Mouse (Mus musculus): Measurements from ENCODE around the gene Pdlim7. TPM values are rescaled to one million over a fixed set of nuclear protein-coding genes. Genes with fewer than 3 reads are reported as not detected.

The Pdlim7 gene
- polyA plus RNA-seq, 2 experiments: 11.5 to 15.3 TPM

DNA sequence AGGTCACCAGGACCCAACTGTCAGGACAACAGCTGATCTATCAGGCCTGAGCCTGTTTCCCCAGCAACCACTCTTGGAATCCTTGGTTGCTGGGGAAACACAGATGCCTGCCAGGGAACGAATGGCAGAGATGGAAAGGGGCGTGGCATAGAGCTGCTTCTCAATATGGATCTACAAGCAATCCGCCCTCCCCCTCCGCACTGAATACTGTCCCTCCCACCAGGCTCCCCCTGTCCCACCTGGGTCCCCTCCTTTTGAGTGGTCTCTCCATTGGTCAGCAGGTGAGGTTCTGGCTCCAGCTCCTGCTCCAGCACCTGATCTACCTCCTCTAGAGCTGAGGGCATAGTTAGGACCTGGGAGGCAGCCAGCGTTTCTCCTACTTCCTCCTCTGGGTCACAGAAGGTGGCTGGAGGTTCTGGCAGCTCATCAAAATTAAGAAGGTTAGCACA is 38.8 kb downstream of the Pdlim7 start:
- no peak overlapping the region for H3K4me2 ChIP-seq (ENCODE audit: low read depth)
- DNase-seq (ENCODE audit: low read depth in 3 of 3, low spot score in 3 of 3) (no peak), ATAC-seq (ENCODE audit: insufficient read depth) (no peak)
- peaks cover 48% of the 10 kb centered on the region for H3K27me3 ChIP-seq (ENCODE audit: control insufficient read depth, insufficient read depth, low read length)
- H3K4me3 ChIP-seq (ENCODE audit: insufficient read depth in 1 of 2, low read depth in 2 of 2, low read length in 2 of 2): no peak overlapping the region
- 0 out of 4 replicates have a peak, but pooled peaks cover 0 to 3% of the 10 kb centered on the region in 2 experiments for H3K4me1 ChIP-seq (replicated peaks; ENCODE audit: control insufficient read depth in 2 of 2, insufficient read depth in 2 of 2, low read length in 1 of 2)
- TF ChIP-seq CTCF (IDR thresholded peaks at IDR 0.05; ENCODE audit: low read depth): no peak
- TF ChIP-seq EP300 (IDR thresholded peaks at IDR 0.05; ENCODE audit: low read depth): no peak
- 40% methylated on average over 5 of the region's 5 CpGs for WGBS (ENCODE audit: insufficient replicate concordance)
- H3K9ac ChIP-seq (replicated peaks): no peak overlapping the region
- no peak overlapping the region for H3K27ac ChIP-seq
- H3K9me3 ChIP-seq (ENCODE audit: control insufficient read depth, low read length): no peaks in the 10 kb centered on the region
- H3K36me3 ChIP-seq (replicated peaks; ENCODE audit: control insufficient read depth, insufficient read depth, low read depth): no peaks in the 10 kb centered on the region

DNA sequence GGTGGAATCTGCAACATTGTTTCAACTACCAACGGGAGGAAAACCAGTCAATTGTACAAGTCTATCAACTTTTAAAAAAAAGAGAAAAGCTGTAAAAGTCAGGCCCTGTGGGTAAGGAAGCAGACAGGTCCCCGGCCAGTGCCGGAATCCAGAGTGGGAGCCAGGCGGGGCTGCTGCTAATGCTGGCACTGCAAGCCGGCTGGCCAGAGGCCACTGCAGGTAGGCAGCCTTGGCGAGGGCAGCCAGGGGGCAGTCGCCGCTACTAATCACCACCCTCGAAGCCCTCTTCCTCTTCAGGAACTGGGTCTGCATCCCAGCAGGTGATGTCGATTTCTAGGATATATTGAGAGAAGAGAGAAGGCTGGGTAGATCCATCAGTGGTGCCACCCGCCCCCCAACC is 39.5 kb downstream of the Pdlim7 start:
- H3K4me3 ChIP-seq (ENCODE audit: insufficient read depth in 1 of 2, low read depth in 2 of 2, low read length in 2 of 2): no peak overlapping the region
- H3K27me3 ChIP-seq (ENCODE audit: control insufficient read depth, insufficient read depth, low read length): peaks cover 52% of the 10 kb centered on the region
- H3K9me3 ChIP-seq (ENCODE audit: control insufficient read depth, low read length): no peaks in the 10 kb centered on the region
- WGBS (ENCODE audit: insufficient replicate concordance): 63% methylated on average over 11 of the region's 11 CpGs
- no peak overlapping the region for H3K9ac ChIP-seq (replicated peaks)
- no peak overlapping the region for H3K27ac ChIP-seq
- peak; percentile 30 for TF ChIP-seq CTCF (IDR thresholded peaks at IDR 0.05; ENCODE audit: low read depth)
- no peak for TF ChIP-seq EP300 (IDR thresholded peaks at IDR 0.05; ENCODE audit: low read depth)
- no peaks in the 10 kb centered on the region for H3K36me3 ChIP-seq (replicated peaks; ENCODE audit: control insufficient read depth, insufficient read depth, low read depth)
- 0 out of 4 replicates have a peak, but pooled peaks cover 0 to 3% of the 10 kb centered on the region in 2 experiments for H3K4me1 ChIP-seq (replicated peaks; ENCODE audit: control insufficient read depth in 2 of 2, insufficient read depth in 2 of 2, low read length in 1 of 2)
- ATAC-seq (ENCODE audit: insufficient read depth) (no peak), DNase-seq (ENCODE audit: low read depth in 3 of 3, low spot score in 3 of 3) (no peak)
- H3K4me2 ChIP-seq (ENCODE audit: low read depth): no peak overlapping the region

DNA sequence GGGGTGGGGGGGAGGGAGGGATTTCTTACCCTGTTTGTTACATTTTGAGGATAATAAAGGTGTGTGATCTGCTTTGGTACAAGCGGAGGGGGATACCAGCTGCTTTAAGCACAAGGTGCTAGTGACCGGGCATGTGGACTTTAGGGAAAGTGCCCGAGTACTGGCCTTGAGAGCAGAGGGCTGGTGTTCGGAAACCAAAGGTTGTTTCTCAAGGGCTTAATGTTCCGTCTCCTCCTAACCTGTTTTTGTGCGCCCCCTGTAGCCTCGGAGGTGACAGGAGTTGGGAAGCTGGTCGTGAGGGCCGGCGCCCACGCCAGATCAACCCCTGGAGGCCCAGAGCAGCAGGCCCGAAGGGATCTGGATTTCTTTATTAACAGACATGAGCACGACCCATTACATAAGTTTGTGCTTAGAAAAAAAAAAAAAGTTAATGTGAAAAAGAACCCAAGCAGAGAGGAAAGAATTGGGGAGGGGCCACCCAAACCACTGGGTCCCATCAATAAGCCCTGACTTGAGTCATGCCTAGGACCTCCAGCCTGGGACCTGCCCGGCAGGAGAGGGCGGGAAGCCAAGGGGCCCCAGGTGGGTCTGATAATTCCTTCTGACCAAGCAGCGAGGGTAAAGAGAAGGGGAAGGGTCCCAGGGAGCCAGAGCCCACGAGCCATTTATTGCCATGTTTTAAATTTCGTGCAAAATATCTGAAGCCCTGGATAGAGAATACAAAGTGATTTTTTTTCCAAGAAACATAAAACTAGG is 40.2 kb downstream of the Pdlim7 start:
- 20% methylated on average over 18 of the region's 18 CpGs for WGBS (ENCODE audit: insufficient replicate concordance)
- H3K4me2 ChIP-seq (ENCODE audit: low read depth): peak overlapping the region; percentile 74
- H3K9me3 ChIP-seq (ENCODE audit: control insufficient read depth, low read length): no peaks in the 10 kb centered on the region
- peaks cover 55% of the 10 kb centered on the region for H3K27me3 ChIP-seq (ENCODE audit: control insufficient read depth, insufficient read depth, low read length)
- ATAC-seq (ENCODE audit: insufficient read depth): no peak
- TF ChIP-seq CTCF (IDR thresholded peaks at IDR 0.05; ENCODE audit: low read depth) (peak; percentile 27; the same call in 1 of the 2 replicates), EP300 (IDR thresholded peaks at IDR 0.05; ENCODE audit: low read depth) (no peak)
- no peak overlapping the region for H3K27ac ChIP-seq
- no peak overlapping the region for H3K9ac ChIP-seq (replicated peaks)
- H3K4me1 ChIP-seq (replicated peaks; ENCODE audit: control insufficient read depth in 2 of 2, insufficient read depth in 2 of 2, low read length in 1 of 2): no peaks in the 10 kb centered on the region
- no peaks in the 10 kb centered on the region for H3K36me3 ChIP-seq (replicated peaks; ENCODE audit: control insufficient read depth, insufficient read depth, low read depth)
- DNase-seq (ENCODE audit: low read depth in 3 of 3, low spot score in 3 of 3): no peak
- H3K4me3 ChIP-seq (ENCODE audit: insufficient read depth in 1 of 2, low read depth in 2 of 2, low read length in 2 of 2): peak overlapping the region in 1 of 2 experiments; percentile 48; a peak in 2 of 4 replicates

DNA sequence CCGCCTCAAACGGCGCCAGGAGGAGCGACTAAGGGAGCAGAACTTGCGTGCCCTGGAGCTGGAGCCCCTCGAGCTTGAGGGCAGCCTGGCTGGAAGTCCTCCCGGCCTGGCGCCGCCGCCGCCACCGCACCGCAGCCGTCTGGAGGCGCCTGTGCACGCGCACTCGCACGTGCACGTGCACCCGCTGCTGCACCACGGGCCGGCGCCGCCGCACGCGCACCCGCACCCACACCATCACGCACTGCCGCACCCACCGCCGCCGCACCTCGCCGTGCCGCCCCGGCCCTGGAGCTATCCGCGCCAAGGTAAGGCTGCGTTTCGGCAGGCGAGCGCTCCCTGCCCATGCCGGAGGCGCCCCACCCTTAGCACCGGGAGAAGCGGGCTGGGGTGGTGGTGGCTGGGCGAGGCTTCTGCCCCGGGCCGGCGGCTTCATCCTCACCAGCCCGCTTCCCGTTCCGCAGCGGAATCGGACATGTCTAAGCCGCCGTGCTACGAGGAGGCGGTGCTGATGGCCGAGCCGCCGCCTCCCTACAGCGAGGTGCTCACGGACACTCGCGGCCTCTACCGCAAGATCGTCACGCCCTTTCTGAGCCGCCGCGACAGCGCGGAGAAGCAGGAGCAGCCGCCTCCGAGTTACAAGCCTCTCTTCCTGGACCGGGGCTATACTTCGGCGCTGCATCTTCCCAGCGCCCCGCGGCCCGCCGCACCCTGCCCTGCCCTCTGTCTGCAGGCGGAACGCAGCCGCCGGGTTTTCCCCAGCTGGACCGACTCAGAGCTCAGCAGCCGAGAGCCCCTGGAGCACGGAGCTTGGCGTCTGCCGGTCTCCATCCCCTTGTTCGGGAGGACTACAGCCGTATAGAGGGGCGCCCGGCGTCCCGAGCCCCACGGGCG is 41.1 kb downstream of the Pdlim7 start:
- H3K4me1 ChIP-seq (replicated peaks; ENCODE audit: control insufficient read depth in 2 of 2, insufficient read depth in 2 of 2, low read length in 1 of 2): no peaks in the 10 kb centered on the region
- no peak for TF ChIP-seq EP300 (IDR thresholded peaks at IDR 0.05; ENCODE audit: low read depth)
- peak; percentile 39; the same call in 1 of the 2 replicates for TF ChIP-seq CTCF (IDR thresholded peaks at IDR 0.05; ENCODE audit: low read depth)
- H3K4me3 ChIP-seq (ENCODE audit: insufficient read depth in 1 of 2, low read depth in 2 of 2, low read length in 2 of 2): peak overlapping the region; percentile 33 to 48
- no peak overlapping the region for H3K9ac ChIP-seq (replicated peaks)
- H3K27me3 ChIP-seq (ENCODE audit: control insufficient read depth, insufficient read depth, low read length): peaks cover 55% of the 10 kb centered on the region
- H3K36me3 ChIP-seq (replicated peaks; ENCODE audit: control insufficient read depth, insufficient read depth, low read depth): no peaks in the 10 kb centered on the region
- WGBS (ENCODE audit: insufficient replicate concordance): under 1% methylated on average over 96 of the region's 103 CpGs
- no peak for DNase-seq (ENCODE audit: low read depth in 3 of 3, low spot score in 3 of 3)
- H3K27ac ChIP-seq: no peak overlapping the region
- peak; percentile 29; the same call in 1 of the 2 replicates for ATAC-seq (ENCODE audit: insufficient read depth)
- H3K4me2 ChIP-seq (ENCODE audit: low read depth): peak overlapping the region; percentile 74
- no peaks in the 10 kb centered on the region for H3K9me3 ChIP-seq (ENCODE audit: control insufficient read depth, low read length)

DNA sequence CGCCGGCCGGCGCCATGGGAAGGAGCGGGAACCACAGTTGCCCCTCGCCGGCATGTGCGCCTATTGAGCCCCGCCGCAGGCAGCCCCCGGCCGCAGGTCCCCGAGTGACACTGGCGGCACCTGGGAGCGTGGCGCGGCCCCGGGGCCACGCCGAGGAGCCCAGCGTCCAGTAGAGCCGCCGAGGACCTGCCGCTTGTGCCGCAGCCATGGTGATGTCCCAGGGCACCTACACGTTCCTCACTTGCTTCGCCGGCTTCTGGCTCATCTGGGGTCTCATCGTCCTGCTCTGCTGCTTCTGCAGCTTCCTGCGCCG is 41.7 kb downstream of the Pdlim7 start:
- Histone ChIP-seq H3K9ac (replicated peaks) (no peak overlapping the region), H3K27ac (no peak overlapping the region), H3K4me1 (replicated peaks; ENCODE audit: control insufficient read depth in 2 of 2, insufficient read depth in 2 of 2, low read length in 1 of 2) (no peaks in the 10 kb centered on the region), H3K9me3 (ENCODE audit: control insufficient read depth, low read length) (no peaks in the 10 kb centered on the region), H3K4me2 (ENCODE audit: low read depth) (peak overlapping the region; percentile 74), H3K4me3 (ENCODE audit: insufficient read depth in 1 of 2, low read depth in 2 of 2, low read length in 2 of 2) (peak overlapping the region; percentile 33 to 48), H3K27me3 (ENCODE audit: control insufficient read depth, insufficient read depth, low read length) (peaks cover 55% of the 10 kb centered on the region), H3K36me3 (replicated peaks; ENCODE audit: control insufficient read depth, insufficient read depth, low read depth) (no peaks in the 10 kb centered on the region)
- TF ChIP-seq EP300 (IDR thresholded peaks at IDR 0.05; ENCODE audit: low read depth) (no peak), CTCF (IDR thresholded peaks at IDR 0.05; ENCODE audit: low read depth) (no peak)
- WGBS (ENCODE audit: insufficient replicate concordance): under 1% methylated on average over 31 of the region's 31 CpGs
- DNase-seq (ENCODE audit: low read depth in 3 of 3, low spot score in 3 of 3) (no peak), ATAC-seq (ENCODE audit: insufficient read depth) (peak; percentile 9; the same call in 1 of the 2 replicates)

Data from liver, embryonic 14.5 days (tissue).